Mouse (Mus musculus) small intestine, adult 2 months (tissue): ENCODE results near the gene Heatr5b.

ENCODE experiments used
- CTCF ChIP-seq: fragments of 200-500 bp; IDR thresholded peaks from 2 replicates; pipeline ENCODE4 v1.5.1; 2012; ENCODE audit warnings: low read depth, mild to moderate bottlenecking, control low read depth, inconsistent platforms, low read length, moderate library complexity, mixed read lengths; ENCODE audit not compliant: insufficient replicate concordance, insufficient read length; ENCODE audit errors: extremely low read depth
- POLR2A ChIP-seq: fragments of 200-500 bp; IDR thresholded peaks from 2 replicates; pipeline ENCODE4 v1.6.1; 2012; ENCODE audit warnings: low read depth, mild to moderate bottlenecking, control low read depth, inconsistent platforms, low read length, moderate library complexity

GRCm38 (mm10) chr17:78794390-78794789 is 40.8 kb downstream of the Heatr5b start:
- no peak for TF ChIP-seq CTCF
- no peak for TF ChIP-seq POLR2A
